Mouse (Mus musculus) thymus, adult 2 months (tissue): ENCODE results near the gene Pbx4.

Experiments
- CTCF ChIP-seq: fragments of 200-500 bp; IDR thresholded peaks from 2 replicates; pipeline ENCODE4 v1.5.1; 2012; ENCODE audit warnings: mild to moderate bottlenecking, control low read depth, low read length, moderate library complexity, borderline replicate concordance; ENCODE audit not compliant: control insufficient read depth, poor library complexity, insufficient read depth; ENCODE audit errors: extremely low read depth
- POLR2A ChIP-seq: fragments of 200-500 bp; IDR thresholded peaks from 2 replicates; pipeline ENCODE4 v1.6.1; 2012; ENCODE audit warnings: mild to moderate bottlenecking, low read length, control low read depth, moderate library complexity; ENCODE audit not compliant: control insufficient read depth, poor library complexity, insufficient read depth; ENCODE audit errors: extremely low read depth

DNA sequence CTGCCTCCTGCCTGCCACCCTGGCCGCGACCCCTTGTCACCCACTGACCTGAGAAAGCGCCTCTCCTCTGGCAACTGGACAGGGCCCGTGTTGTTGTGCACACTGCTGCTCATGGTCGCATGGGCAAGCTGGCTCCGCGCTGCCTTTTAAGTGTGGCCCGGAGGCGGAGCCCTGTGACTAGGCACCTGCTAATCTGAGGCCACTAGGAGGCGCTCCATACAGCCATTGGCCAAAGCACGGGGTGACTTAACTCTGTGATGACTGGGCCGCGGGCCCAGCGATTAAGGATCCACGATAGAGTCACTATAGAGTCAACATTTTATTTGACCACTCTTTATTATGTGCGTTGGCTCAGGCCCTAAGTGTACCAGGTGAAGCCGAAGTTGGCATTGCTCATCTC lies 61.6 kb downstream of the Pbx4 start:
- TF ChIP-seq POLR2A, result no peak
- TF ChIP-seq CTCF, result peak; percentile 52; the same call in 1 of the 2 replicates
